Comparison of ENCODE assay signal across 8 mouse cellular contexts in the genomic region with DNA sequence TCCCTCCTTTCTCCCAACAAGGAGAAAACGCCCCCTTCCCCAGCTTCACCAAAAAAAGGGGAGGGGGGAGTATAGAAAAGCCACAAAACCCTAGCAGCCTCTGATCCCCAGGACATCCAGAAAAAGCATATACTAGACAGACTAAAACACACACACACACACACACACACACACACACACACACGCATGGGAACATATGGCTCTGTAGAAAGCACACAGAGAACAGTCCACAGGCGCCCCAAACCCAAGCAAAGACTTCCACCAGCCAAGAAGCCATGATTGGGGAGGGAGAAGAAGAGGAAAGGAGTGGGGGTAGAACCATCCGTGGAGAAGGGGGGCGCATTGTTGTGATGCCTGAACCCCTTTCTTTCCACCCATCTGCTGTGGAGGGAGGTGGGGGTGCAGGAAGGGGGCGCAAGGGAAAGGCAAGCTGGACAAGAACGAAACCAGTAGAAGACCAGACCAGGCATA. TPM values are rescaled to one million over a fixed set of nuclear protein-coding genes. Genes with fewer than 3 reads are reported as not detected.
DNase-seq lines count a peak whose midpoint lies in the region; ATAC-seq and TF ChIP-seq lines count a peak whose summit lies in the region.

No protein-coding gene starts in this region.

- H3K9me3 ChIP-seq in kidney, postnatal 0 days (replicated peaks; ENCODE audit: low read length), result no peaks in the 10 kb centered on the region
- H3K9me3 ChIP-seq in forebrain, embryonic 15.5 days, result no peaks in the 10 kb centered on the region
- H3K9me3 ChIP-seq in midbrain, embryonic 13.5 days, result no peaks in the 10 kb centered on the region

- H3K27ac ChIP-seq in kidney, postnatal 0 days, result no peak overlapping the region
- H3K27ac ChIP-seq in forebrain, embryonic 15.5 days (replicated peaks), result peak overlapping the region; percentile 93
- peak overlapping the region; percentile 92 for H3K27ac ChIP-seq in midbrain, embryonic 13.5 days

- peak; percentile 47 for DNase-seq in kidney, postnatal 0 days (ENCODE audit: low spot score)
- no peak for DNase-seq in kidney, adult 8-10 months
- peak; percentile 67 to 69 for DNase-seq in cerebellum, postnatal 10 days
- DNase-seq in kidney, postnatal 4 days, result peak; percentile 28 to 47
- no peak for DNase-seq in c-Kit-positive CD71-positive TER-119-positive erythroid progenitor cells, embryonic 14.5 days (ENCODE audit: low spot score)
- DNase-seq in gastrocnemius, postnatal 25 days, result no peak

- H3K4me1 ChIP-seq in kidney, postnatal 0 days (replicated peaks; ENCODE audit: insufficient read depth, low read length), result peaks cover 5% of the 10 kb centered on the region; the same call in 1 of the 2 replicates
- H3K4me1 ChIP-seq in forebrain, embryonic 15.5 days, result peaks cover 62% of the 10 kb centered on the region
- peaks cover 50% of the 10 kb centered on the region for H3K4me1 ChIP-seq in midbrain, embryonic 13.5 days (replicated peaks)

- H3K9ac ChIP-seq in kidney, postnatal 0 days (ENCODE audit: low read depth, low read length), result peak overlapping the region; percentile 65
- H3K9ac ChIP-seq in forebrain, embryonic 15.5 days (replicated peaks), result peak overlapping the region; percentile 98
- peak overlapping the region; percentile 96 for H3K9ac ChIP-seq in midbrain, embryonic 13.5 days (replicated peaks)

- peak overlapping the region; percentile 94 for H3K4me2 ChIP-seq in kidney, postnatal 0 days (ENCODE audit: low read length)
- peak overlapping the region; percentile 92 for H3K4me2 ChIP-seq in forebrain, embryonic 15.5 days (replicated peaks)
- peak overlapping the region; percentile 69 for H3K4me2 ChIP-seq in midbrain, embryonic 13.5 days (replicated peaks)

- no peak for ATAC-seq in kidney, postnatal 0 days (replicated peaks; ENCODE audit: low FRiP score, low read depth)
- ATAC-seq in forebrain, embryonic 15.5 days (replicated peaks), result no peak
- no peak for ATAC-seq in midbrain, embryonic 13.5 days

- WGBS in kidney, postnatal 0 days, result 6% methylated on average over 6 of the region's 7 CpGs
- 0% methylated on average over 6 of the region's 7 CpGs for WGBS in forebrain, embryonic 15.5 days
- WGBS in midbrain, embryonic 13.5 days, result 2% methylated on average over 7 of the region's 7 CpGs

- peak overlapping the region; percentile 81 for H3K4me3 ChIP-seq in kidney, postnatal 0 days (replicated peaks; ENCODE audit: low read depth, low read length)
- peak overlapping the region; percentile 82 for H3K4me3 ChIP-seq in forebrain, embryonic 15.5 days
- peak overlapping the region; percentile 91 for H3K4me3 ChIP-seq in midbrain, embryonic 13.5 days (replicated peaks)

- no peaks in the 10 kb centered on the region for H3K27me3 ChIP-seq in kidney, postnatal 0 days (ENCODE audit: insufficient read depth, low read length)
- no peaks in the 10 kb centered on the region for H3K27me3 ChIP-seq in forebrain, embryonic 15.5 days
- H3K27me3 ChIP-seq in midbrain, embryonic 13.5 days, result peaks cover 4% of the 10 kb centered on the region

- no peaks in the 10 kb centered on the region for H3K36me3 ChIP-seq in kidney, postnatal 0 days (ENCODE audit: insufficient read depth, low read length)
- no peaks in the 10 kb centered on the region for H3K36me3 ChIP-seq in forebrain, embryonic 15.5 days
- H3K36me3 ChIP-seq in midbrain, embryonic 13.5 days, result no peaks in the 10 kb centered on the region

- TF ChIP-seq CTCF in kidney, postnatal 0 days (IDR thresholded peaks at IDR 0.05; ENCODE audit: low read depth), result no peak; the same call in 1 of the 2 replicates

RNA-seq across cellular contexts. Expression of gene Auts2, which starts 2.3 kb away (rescaled TPM):
- polyA plus RNA-seq in kidney, postnatal 0 days (2015; fragmentation: Nextera tagmentation; extraction: Ambion mirVana), result 7.5 and 8.6 TPM in 2 replicates
- polyA plus RNA-seq in forebrain, embryonic 15.5 days (2015; fragmentation: Nextera tagmentation; extraction: Ambion mirVana), result 94.3 and 105 TPM in 2 replicates
- 73.1 and 76.2 TPM in 2 replicates for polyA plus RNA-seq in midbrain, embryonic 13.5 days (2015; fragmentation: Nextera tagmentation; extraction: Ambion mirVana)
- 10 to 100 TPM; 13.4 to 35.1 TPM for total RNA-seq in gastrocnemius, postnatal 25 days (2021)

Comparison
In these comparisons a context has a peak if more than half of its experiments do, and no peak if none do; other contexts are left out.
1. DNase-seq: peak in kidney, postnatal 0 days (single experiment), cerebellum, postnatal 10 days (2 of 2) and kidney, postnatal 4 days (2 of 2); none in kidney, adult 8-10 months (0 of 2), c-Kit-positive CD71-positive TER-119-positive erythroid progenitor cells, embryonic 14.5 days (single experiment) and gastrocnemius, postnatal 25 days (single experiment).
2. Peak in every context shown above with its lines, with median percentiles within 50 percentile points of each other: H3K4me2 ChIP-seq, H3K4me3 ChIP-seq and H3K9ac ChIP-seq.